Mouse (Mus musculus) liver, embryonic 15.5 days (tissue): Measurements from ENCODE around the gene Ccp110. TPM values are rescaled to one million over a fixed set of nuclear protein-coding genes. Genes with fewer than 3 reads are reported as not detected.
A peak's percentile ranks its signal among the peaks of the same experiment; 100 is the strongest.

Experiments
- ATAC-seq: fragments of 200-750 bp; cut with Nextera tagmentation; 2 replicates; pipeline ENCODE4 v1.8.0; 2017; ENCODE audit warnings: moderate number of reproducible peaks, mild to moderate bottlenecking, moderate library complexity; ENCODE audit not compliant: insufficient read depth
- H3K27ac ChIP-seq: fragments of 300-500 bp; sonication (generic); replicated peaks from 2 replicates; pipeline ENCODE4 v1.5.1; 2015; ENCODE audit warnings: mild to moderate bottlenecking, inconsistent platforms
- H3K27me3 ChIP-seq: fragments of 300-500 bp; sonication (generic); 2 replicates; pipeline ENCODE4 v1.6.1; 2015; ENCODE audit warnings: mild to moderate bottlenecking, inconsistent platforms
- H3K36me3 ChIP-seq: fragments of 300-500 bp; sonication (generic); replicated peaks from 2 replicates; pipeline ENCODE4 v1.6.1; 2015; ENCODE audit warnings: moderate library complexity, mild to moderate bottlenecking, inconsistent platforms
- H3K4me1 ChIP-seq: fragments of 300-500 bp; sonication (generic); replicated peaks from 2 replicates; pipeline ENCODE4 v1.6.1; 2015; ENCODE audit warnings: inconsistent platforms
- H3K4me2 ChIP-seq: fragments of 300-500 bp; sonication (generic); 2 replicates; pipeline ENCODE4 v1.6.1; 2015; ENCODE audit warnings: moderate library complexity, mild to moderate bottlenecking, inconsistent platforms
- H3K4me3 ChIP-seq: fragments of 300-500 bp; sonication (generic); replicated peaks from 2 replicates; pipeline ENCODE4 v1.5.1; 2015; ENCODE audit warnings: mild to moderate bottlenecking, inconsistent platforms
- H3K9ac ChIP-seq: fragments of 300-500 bp; sonication (generic); 2 replicates; pipeline ENCODE4 v1.6.1; 2015; ENCODE audit warnings: moderate library complexity, mild to moderate bottlenecking, inconsistent platforms
- H3K9me3 ChIP-seq: fragments of 300-500 bp; sonication (generic); replicated peaks from 2 replicates; pipeline ENCODE4 v1.6.1; 2016; ENCODE audit warnings: inconsistent platforms
- WGBS: fragments of 180-500 bp; shearing (Covaris S2); methylation state at CpG from one replicate; pipeline ENCODE4 v1.1.7; 2015; ENCODE audit warnings: mixed read lengths; ENCODE audit not compliant: insufficient replicate concordance; 5-methylcytosine and 5-hydroxymethylcytosine counted together
- polyA plus RNA-seq: library from polyadenylated mRNA; unstranded; fragments of >200 nt; fragmentation: Nextera tagmentation; extraction: Ambion mirVana; gene quantifications from 2 replicates; pipeline ENCODE4 v1.2.1, GENCODE M21; 2015

Gene Ccp110
- polyA plus RNA-seq, 1 experiment from 2014 or later = 8.4 TPM

DNA sequence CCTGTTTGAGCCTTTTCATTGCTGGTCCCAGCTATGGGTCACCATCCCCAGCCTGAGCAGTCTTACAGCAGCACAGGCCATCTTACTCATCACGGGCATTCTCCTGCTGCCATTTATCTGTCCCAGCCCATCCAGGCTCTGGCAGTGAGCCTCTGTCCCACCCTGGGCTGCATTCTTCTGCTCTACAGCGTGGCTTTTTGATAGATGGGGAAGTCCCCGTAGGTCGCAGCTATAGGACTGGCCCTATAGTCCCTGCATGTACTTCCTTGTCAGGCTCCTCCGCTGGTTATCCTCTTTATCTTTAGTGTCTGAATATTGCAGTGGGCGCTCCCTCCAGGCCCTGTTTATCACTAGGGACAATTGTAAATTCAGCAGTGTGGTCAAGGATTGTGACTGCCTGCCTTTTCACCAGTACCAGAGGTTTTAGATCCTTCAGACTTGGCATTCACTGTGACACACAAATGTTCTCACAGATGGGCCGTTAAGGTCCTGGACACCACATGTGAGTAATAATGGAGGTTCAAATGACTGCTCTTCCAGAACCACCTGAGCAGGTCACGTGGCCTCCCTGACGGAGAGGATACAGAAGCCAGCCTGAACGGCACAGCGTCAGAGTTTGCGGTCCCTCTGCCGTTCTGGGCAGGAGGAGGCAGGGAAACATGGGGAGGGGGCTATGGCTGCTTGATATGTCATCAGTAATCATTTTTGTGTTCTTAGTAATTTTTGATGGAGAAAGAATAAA, 16.7 kb downstream of the Ccp110 start:
- Histone ChIP-seq H3K9ac (no peak overlapping the region), H3K4me3 (no peak overlapping the region), H3K27me3 (no peaks in the 10 kb centered on the region), H3K4me2 (no peak overlapping the region), H3K27ac (no peak overlapping the region), H3K9me3 (no peaks in the 10 kb centered on the region), H3K4me1 (no peaks in the 10 kb centered on the region), H3K36me3 (peaks cover 81% of the 10 kb centered on the region)
- ATAC-seq = no peak; the same call in 1 of the 2 replicates
- WGBS = 78% methylated on average over 13 of the region's 13 CpGs

DNA sequence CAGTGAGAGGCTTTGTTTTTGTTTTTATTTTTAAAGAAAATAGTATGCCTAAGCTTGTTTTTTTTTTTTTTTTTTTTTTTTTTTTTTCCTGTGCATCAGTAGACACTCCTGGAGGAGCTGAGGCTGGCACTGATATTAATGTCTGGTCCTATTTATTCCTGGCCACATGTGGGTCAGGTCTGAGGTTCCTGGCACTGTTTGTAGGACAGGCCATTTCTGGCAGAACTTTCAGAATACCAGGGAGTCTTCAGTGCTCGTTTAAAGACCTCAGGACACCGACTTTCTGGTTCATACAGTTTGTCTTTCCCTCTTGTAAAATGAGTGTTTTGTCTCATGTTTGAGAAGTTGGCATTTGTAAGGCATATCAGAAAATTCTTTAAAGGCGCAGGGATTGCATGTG, 19.4 kb downstream of the Ccp110 start:
- 77% methylated on average over 3 of the region's 3 CpGs for WGBS
- no peak for ATAC-seq
- Histone ChIP-seq H3K9ac (no peak overlapping the region), H3K36me3 (peaks cover 70% of the 10 kb centered on the region), H3K4me2 (no peak overlapping the region), H3K9me3 (no peaks in the 10 kb centered on the region), H3K27ac (no peak overlapping the region), H3K4me3 (no peak overlapping the region), H3K4me1 (no peaks in the 10 kb centered on the region), H3K27me3 (no peaks in the 10 kb centered on the region)

DNA sequence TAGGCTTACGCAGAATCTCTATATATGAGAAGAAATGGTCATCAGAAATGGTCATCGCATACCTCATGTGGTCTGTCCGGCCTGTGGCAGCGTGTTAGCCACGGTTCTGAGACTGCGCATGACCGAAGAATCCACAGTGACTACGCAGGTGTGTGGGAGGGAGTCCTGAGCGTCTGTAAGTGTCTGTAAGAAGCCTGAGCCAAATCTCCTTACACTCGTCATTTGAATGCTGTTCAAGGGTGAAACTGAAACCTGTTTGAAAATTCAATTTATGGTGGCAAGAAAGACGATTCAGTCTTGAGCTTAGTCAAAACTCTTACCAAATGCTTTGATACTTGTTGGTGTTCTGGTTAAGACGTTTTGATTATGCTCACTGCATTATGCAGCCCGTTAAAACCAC, 20.9 kb downstream of the Ccp110 start:
- WGBS = 86% methylated on average over 13 of the region's 13 CpGs
- Histone ChIP-seq H3K4me3 (no peak overlapping the region), H3K27me3 (no peaks in the 10 kb centered on the region), H3K9me3 (no peaks in the 10 kb centered on the region), H3K4me1 (no peaks in the 10 kb centered on the region), H3K27ac (no peak overlapping the region), H3K9ac (no peak overlapping the region), H3K36me3 (peaks cover 57% of the 10 kb centered on the region), H3K4me2 (no peak overlapping the region)
- no peak for ATAC-seq

DNA sequence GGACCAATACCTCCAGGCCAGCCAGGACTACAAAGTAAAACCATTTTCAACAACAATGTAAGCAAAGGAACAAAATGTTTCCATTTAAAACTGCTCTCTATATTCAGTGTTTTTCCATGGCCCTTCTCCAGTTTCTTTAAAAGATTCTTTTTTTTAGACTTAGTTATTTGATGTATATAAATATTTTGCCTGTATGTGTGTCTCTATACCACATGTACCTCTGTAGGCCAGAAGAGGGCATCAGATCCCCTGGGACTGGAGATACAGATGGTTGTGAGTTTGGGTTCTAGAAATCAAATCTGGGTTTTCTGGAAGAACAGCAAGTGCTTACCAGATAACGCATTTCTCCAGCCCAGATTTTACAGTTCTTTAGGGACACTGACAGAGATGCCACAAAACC, 26.4 kb downstream of the Ccp110 start:
- 48% methylated on average over 1 of the region's 1 CpGs for WGBS
- no peaks in the 10 kb centered on the region for H3K27me3 ChIP-seq
- no peak overlapping the region for H3K9ac ChIP-seq
- no peaks in the 10 kb centered on the region for H3K9me3 ChIP-seq
- H3K36me3 ChIP-seq = peaks cover 18% of the 10 kb centered on the region
- H3K4me1 ChIP-seq = peaks cover 30% of the 10 kb centered on the region
- no peak overlapping the region for H3K4me2 ChIP-seq
- no peak overlapping the region for H3K4me3 ChIP-seq
- no peak for ATAC-seq
- no peak overlapping the region for H3K27ac ChIP-seq

DNA sequence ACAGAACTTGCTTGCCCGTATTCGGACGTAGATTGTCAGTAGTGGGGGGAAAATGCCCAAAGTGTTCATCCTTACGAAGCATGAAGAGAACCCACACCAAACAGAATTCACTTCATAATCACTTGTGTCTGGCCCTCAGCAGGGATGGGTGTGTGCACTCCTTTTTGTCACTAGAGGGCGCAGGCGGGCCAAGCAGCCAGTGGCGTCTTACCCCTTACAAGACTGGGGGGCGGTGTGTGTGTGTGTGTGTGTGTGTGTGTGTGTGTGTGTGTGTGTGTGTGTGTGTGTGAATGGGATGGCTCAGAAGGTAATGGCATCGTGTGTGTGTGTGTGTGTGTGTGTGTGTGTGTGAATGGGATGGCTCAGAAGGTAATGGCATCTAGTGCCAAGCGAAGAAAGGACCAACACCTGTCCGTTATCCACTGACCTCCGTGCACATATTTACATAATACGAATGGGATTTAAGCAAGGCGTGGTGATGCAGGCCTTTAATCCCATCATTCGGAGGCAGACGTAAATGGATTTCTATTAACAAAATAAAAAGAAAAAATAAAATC, 27.7 kb downstream of the Ccp110 start, which contains the start of gene Vps35l:
TSS of gene Vps35l (plus strand) at position 252 of the 557 bp plus-strand sequence.
- peak within 1 kb of the TSS; percentile 72 for H3K9ac ChIP-seq
- H3K4me3 ChIP-seq = peak within 1 kb of the TSS; percentile 85
- no peaks in the 10 kb centered on the region for H3K27me3 ChIP-seq
- H3K4me1 ChIP-seq = peaks cover 30% of the 10 kb centered on the region
- peaks cover 17% of the 10 kb centered on the region for H3K36me3 ChIP-seq
- H3K9me3 ChIP-seq = no peaks in the 10 kb centered on the region
- peak within 1 kb of the TSS; percentile 85 for H3K4me2 ChIP-seq
- ATAC-seq = peak; percentile 82
- 2% methylated on average over 16 of the region's 16 CpGs for WGBS
- H3K27ac ChIP-seq = peak within 1 kb of the TSS; percentile 79

DNA sequence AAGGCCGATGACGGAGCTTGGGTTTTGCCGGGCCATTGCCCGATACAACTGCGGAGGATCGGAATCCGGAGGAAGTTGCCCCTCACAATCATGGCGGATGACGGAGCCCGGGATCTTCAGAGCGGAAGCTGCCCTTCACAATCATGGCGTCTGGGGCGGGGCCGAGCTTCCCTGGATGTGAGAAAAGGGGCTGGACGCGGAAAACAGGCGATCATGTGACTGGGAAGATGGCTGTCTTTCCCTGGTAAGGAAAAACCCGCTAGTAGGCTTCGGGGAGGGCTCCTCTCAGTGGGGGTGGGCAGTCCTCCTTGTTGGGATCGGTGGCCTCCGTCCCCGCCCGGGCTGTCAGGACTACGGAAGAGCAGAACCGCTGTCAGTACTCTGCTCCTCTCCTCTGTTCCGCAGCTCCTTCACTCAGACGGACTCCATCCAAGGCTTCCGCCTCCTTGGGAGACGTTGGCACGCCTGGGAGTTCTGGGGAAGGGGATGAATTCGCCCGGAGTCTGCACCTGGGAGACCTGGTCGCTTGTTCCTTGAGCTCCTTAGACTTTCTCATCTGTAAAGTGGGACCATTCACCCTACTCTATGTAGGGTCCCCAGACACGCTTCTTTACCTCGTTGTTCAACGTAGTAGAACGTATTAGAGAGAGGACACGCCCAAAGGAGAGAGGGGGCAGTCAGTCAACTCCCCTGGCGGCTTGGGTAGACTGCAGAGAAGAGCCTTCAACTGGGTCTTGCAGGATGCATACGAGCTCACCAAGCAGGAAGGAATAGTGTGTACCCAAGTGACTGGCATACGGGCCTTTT, 28.4 kb downstream of the Ccp110 start:
- H3K9me3 ChIP-seq = no peaks in the 10 kb centered on the region
- peak overlapping the region; percentile 72 for H3K9ac ChIP-seq
- 1% methylated on average over 41 of the region's 41 CpGs for WGBS
- H3K27me3 ChIP-seq = no peaks in the 10 kb centered on the region
- peak overlapping the region; percentile 79 for H3K27ac ChIP-seq
- peak overlapping the region; percentile 85 for H3K4me2 ChIP-seq
- peak; percentile 95 for ATAC-seq
- peaks cover 15% of the 10 kb centered on the region for H3K36me3 ChIP-seq
- peaks cover 30% of the 10 kb centered on the region for H3K4me1 ChIP-seq
- peak overlapping the region; percentile 85 for H3K4me3 ChIP-seq

DNA sequence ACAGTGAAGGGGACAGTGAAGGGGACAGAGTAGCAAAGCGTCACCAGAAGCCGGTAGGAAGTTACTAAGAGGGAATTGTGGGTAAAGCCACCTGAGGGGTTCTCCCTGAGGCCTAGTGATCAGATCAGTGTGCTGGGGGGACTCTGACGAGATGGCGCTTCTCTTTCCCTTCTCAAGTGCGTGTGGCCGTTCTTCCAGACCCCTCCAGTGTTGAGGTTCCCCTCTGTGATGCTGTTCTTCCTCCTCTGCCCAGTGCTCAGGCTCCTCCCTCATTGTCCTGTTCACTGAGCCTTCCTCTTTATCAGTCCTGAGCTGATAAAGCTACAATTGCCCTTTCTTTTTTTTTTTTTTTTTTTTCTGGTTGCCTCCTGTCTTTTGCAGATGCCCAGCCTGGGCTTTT, 29.9 kb downstream of the Ccp110 start:
- Histone ChIP-seq H3K36me3 (peaks cover 27% of the 10 kb centered on the region), H3K4me2 (peak overlapping the region; percentile 85; the same call in 1 of the 2 replicates), H3K9me3 (no peaks in the 10 kb centered on the region), H3K27me3 (no peaks in the 10 kb centered on the region), H3K9ac (no peak overlapping the region), H3K4me1 (peaks cover 30% of the 10 kb centered on the region), H3K27ac (no peak overlapping the region), H3K4me3 (no peak overlapping the region)
- 39% methylated on average over 6 of the region's 6 CpGs for WGBS
- ATAC-seq = no peak

DNA sequence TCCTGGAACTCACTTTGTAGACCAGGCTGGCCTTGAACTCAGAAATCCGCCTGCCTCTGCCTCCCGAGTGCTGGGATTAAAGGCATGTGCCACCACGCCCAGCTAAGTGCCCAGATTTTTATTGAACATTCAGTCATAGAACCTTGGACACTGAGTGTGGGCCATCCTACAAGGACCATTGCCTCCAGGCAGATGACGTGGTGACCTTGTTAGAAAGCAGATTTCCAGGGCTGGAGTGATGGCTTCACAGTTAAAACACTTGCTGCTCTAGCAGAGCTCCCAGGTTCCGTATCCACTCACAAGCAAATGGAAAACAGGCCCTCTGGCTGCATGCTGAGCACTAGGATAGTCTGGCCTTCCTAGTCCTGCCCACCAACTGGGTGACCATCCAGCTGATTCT, 32.4 kb downstream of the Ccp110 start:
- ATAC-seq = no peak
- Histone ChIP-seq H3K27me3 (no peaks in the 10 kb centered on the region), H3K4me1 (peaks cover 24% of the 10 kb centered on the region), H3K4me2 (no peak overlapping the region), H3K36me3 (peaks cover 52% of the 10 kb centered on the region), H3K9ac (no peak overlapping the region), H3K4me3 (no peak overlapping the region), H3K9me3 (no peaks in the 10 kb centered on the region), H3K27ac (no peak overlapping the region)
- WGBS = 79% methylated on average over 5 of the region's 5 CpGs

DNA sequence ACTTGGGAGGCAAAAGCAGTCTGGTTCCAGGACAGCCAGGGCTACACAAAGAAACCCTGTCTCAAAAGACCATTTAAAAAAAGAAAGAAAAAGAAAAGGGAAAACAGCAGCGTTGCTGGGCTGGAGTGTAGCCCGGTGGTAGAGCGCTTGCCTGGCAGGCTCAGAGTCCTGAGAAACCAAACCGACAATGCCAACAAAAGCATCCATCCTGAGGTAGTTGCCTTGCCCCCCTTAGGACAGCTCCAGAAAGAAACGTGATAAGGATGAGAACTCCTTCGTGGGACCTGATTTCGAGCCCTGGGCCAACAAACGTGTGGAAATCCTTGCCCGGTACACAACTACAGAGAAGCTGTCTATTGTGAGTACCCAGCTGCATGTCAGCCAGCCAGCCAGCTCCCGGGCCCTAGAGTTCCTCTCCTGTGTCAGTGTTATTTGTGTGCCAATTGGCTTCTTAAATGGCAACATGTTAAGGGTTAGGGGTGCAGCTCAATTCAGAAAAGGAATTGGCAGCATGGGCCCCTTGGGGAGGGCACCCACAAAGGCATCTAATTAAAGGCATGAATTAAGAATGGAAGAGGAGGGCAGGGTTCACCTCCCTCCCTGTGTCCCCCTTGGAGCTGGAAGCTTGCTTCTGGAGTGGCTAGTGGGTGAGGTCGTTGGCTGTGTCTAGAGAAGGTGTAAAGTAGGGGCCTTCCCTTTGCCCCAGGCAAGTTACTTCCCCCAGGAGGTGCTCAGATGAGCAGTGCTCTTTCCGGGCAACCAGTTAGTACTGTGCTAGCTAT, 35.7 kb downstream of the Ccp110 start:
- Histone ChIP-seq H3K9ac (no peak overlapping the region), H3K4me1 (peaks cover 18% of the 10 kb centered on the region), H3K4me2 (no peak overlapping the region), H3K27me3 (no peaks in the 10 kb centered on the region), H3K36me3 (peaks cover 71% of the 10 kb centered on the region), H3K4me3 (no peak overlapping the region), H3K9me3 (no peaks in the 10 kb centered on the region), H3K27ac (no peak overlapping the region)
- no peak for ATAC-seq
- 78% methylated on average over 12 of the region's 12 CpGs for WGBS

DNA sequence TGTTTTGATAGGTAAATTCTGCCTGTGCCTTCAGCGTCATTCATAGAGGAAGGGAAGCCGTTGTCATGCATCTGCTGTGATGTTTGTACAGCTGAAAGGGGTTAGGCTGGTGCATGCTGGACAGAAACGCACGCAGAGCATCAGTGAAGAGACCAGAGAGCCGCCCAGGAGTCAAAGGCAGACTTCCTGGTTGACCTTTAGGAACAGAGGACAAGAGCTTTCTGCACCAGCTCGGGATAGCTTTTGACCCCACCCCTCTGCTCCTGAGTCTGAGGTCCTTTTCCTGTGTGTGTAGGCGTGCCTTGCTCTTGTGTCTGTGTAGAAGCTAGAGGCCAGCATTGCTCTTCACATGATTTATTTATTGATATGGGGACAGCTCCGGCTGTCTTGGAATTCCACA, 37.4 kb downstream of the Ccp110 start:
- Histone ChIP-seq H3K27me3 (no peaks in the 10 kb centered on the region), H3K4me3 (no peak overlapping the region), H3K4me1 (peaks cover 18% of the 10 kb centered on the region), H3K27ac (no peak overlapping the region), H3K36me3 (peaks cover 75% of the 10 kb centered on the region), H3K4me2 (no peak overlapping the region), H3K9ac (no peak overlapping the region), H3K9me3 (no peaks in the 10 kb centered on the region)
- WGBS = 69% methylated on average over 8 of the region's 8 CpGs
- ATAC-seq = no peak
